Mouse (Mus musculus) hindbrain, embryonic 11.5 days (tissue): Measurements from ENCODE around the gene Padi2. TPM values are rescaled to one million over a fixed set of nuclear protein-coding genes. Genes with fewer than 3 reads are reported as not detected.

Experiments used
- ATAC-seq: fragments of 200-750 bp; cut with Nextera tagmentation; 2 replicates; pipeline ENCODE4 v1.8.0; 2017; ENCODE audit warnings: mild to moderate bottlenecking, moderate TSS enrichment, moderate library complexity; ENCODE audit not compliant: low FRiP score
- DNase-seq: peaks from one replicate; pipeline ENCODE4 v3.0.0-alpha.2; 2015; ENCODE audit warnings: low spot score
- H3K27ac ChIP-seq: fragments of 300-500 bp; sonication (generic); 2 replicates; pipeline ENCODE4 v1.5.1; 2014; ENCODE audit warnings: mild to moderate bottlenecking, low read depth, low read length
- H3K27me3 ChIP-seq: fragments of 300-500 bp; sonication (generic); 2 replicates; pipeline ENCODE4 v1.6.1; 2014; ENCODE audit warnings: mild to moderate bottlenecking, low read length, moderate library complexity, mixed read lengths; ENCODE audit not compliant: control insufficient read depth, insufficient read depth
- H3K36me3 ChIP-seq: fragments of 300-500 bp; sonication (generic); 2 replicates; pipeline ENCODE4 v1.6.1; 2014; ENCODE audit warnings: mild to moderate bottlenecking, low read length, moderate library complexity, mixed read lengths; ENCODE audit not compliant: control insufficient read depth, insufficient read depth
- H3K4me1 ChIP-seq: fragments of 300-500 bp; sonication (generic); replicated peaks from 2 replicates; pipeline ENCODE4 v1.6.1; 2014; ENCODE audit warnings: low read length, mixed read lengths; ENCODE audit not compliant: control insufficient read depth, insufficient read depth
- H3K4me2 ChIP-seq: fragments of 300-500 bp; sonication (generic); replicated peaks from 2 replicates; pipeline ENCODE4 v1.6.1; 2014; ENCODE audit warnings: mild to moderate bottlenecking, low read depth, low read length
- H3K4me3 ChIP-seq: fragments of 300-500 bp; sonication (generic); 2 replicates; pipeline ENCODE4 v1.5.1; 2014; ENCODE audit warnings: low read depth, low read length
- H3K9ac ChIP-seq: fragments of 300-500 bp; sonication (generic); 2 replicates; pipeline ENCODE4 v1.6.1; 2014; ENCODE audit warnings: low read depth, low read length
- H3K9me3 ChIP-seq: fragments of 300-500 bp; sonication (generic); 2 replicates; pipeline ENCODE4 v1.6.1; 2016; ENCODE audit warnings: low read length; ENCODE audit not compliant: control insufficient read depth
- WGBS: fragments of 180-500 bp; shearing (Covaris S2); extraction: QIAGEN DNeasy Blood & Tissue Kit; methylation state at CpG from one replicate; pipeline ENCODE4 v1.1.7; 2014; 5-methylcytosine and 5-hydroxymethylcytosine counted together
- polyA plus RNA-seq: library from polyadenylated mRNA; unstranded; fragments of >200 nt; fragmentation: Nextera tagmentation; extraction: Ambion mirVana; gene quantifications from 2 replicates; pipeline ENCODE4 v1.2.1, GENCODE M21; 2014

Padi2 gene
- polyA plus RNA-seq, 1 experiment from 2014 or later = 1.2 TPM

DNA sequence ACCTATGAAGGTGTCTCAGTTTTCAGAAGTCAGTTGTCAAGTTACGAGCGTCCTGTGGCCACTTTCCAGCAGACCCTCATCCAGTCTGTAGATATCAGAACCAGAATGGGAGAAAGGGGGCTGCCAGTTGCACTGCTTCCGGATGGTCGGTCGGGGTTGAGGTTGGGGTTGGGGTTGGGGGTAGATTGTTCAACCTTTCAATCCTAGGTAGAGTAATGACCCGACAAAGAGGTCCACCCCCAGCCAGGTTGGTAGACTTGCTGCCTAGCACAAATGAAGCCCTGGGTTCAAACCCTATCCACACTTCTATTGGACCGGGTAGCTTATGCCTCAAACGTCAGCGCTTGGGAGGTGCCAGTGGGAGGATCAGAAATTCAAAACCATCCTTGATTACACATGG, 27.5 kb upstream of the Padi2 start:
- Histone ChIP-seq H3K9me3 (no peaks in the 10 kb centered on the region), H3K4me2 (no peak overlapping the region), H3K27me3 (no peaks in the 10 kb centered on the region), H3K9ac (no peak overlapping the region), H3K36me3 (no peaks in the 10 kb centered on the region), H3K4me3 (no peak overlapping the region), H3K4me1 (no peaks in the 10 kb centered on the region), H3K27ac (no peak overlapping the region)
- ATAC-seq (no peak), DNase-seq (no peak)
- 90% methylated on average over 9 of the region's 9 CpGs for WGBS

DNA sequence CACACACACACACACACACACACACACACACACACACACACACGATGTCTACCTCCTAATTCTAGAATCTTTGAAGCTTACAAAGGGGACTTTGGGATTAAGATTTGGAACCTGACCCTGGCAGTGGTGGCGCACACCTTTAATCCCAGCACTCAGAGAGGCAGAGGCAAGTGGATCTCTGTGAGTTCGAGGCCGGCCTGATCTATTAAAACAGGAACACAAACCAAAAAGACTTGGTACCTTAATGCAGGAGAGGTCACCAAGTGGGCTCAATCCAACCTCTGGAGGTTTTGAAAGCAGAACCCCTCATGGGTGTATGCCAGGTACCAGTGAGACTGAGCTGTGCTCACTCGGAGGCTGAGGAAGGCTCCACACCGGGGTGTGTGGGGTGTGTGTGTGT, 27.0 kb upstream of the Padi2 start:
- H3K36me3 ChIP-seq = no peaks in the 10 kb centered on the region
- DNase-seq = no peak
- WGBS = 84% methylated on average over 6 of the region's 6 CpGs
- no peaks in the 10 kb centered on the region for H3K27me3 ChIP-seq
- no peak overlapping the region for H3K4me3 ChIP-seq
- no peaks in the 10 kb centered on the region for H3K9me3 ChIP-seq
- no peak for ATAC-seq
- no peak overlapping the region for H3K27ac ChIP-seq
- H3K4me2 ChIP-seq = no peak overlapping the region
- no peaks in the 10 kb centered on the region for H3K4me1 ChIP-seq
- H3K9ac ChIP-seq = no peak overlapping the region

DNA sequence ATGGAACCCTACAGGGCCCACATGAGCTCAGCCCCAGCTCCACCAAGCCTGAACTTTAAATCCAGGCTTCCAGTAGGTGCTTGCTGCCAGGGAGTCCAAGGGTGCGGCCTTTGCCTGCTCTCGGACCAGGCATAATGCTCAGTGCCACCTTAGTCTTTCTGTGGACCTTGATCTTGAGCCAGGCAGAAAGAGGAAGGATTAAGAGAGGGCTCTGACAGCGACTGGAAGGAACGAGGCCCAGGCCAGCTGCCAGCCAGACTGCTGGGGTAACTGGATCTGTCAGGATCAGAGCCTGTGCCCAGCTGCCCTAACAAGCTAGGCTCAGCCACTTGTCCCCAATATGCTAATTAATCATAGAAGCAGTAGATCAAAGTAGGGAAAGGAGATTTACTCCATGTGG, 26.4 kb upstream of the Padi2 start:
- 83% methylated on average over 4 of the region's 4 CpGs for WGBS
- H3K4me2 ChIP-seq = no peak overlapping the region
- no peak for DNase-seq

DNA sequence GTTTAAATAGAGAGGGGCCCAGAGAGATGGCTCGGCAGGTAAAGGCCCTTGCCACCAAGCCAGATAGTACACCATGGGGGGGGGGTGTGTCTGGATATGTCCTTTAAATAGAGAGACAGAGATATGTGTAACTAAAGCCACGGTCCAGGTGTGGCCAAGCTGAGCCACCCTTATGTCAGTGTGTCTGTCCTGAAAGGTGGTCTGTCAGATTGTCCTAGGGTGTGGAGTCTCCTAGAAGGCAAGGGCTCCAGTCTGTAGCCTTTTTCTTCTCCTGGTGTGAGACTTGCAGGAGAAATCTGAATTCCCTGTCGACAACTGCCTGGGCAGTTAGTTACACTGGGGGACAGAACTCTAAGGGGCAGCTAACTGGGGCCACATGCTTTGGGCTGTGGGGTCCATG, 25.9 kb upstream of the Padi2 start:
- no peak for DNase-seq
- no peaks in the 10 kb centered on the region for H3K36me3 ChIP-seq
- ATAC-seq = no peak
- H3K27ac ChIP-seq = no peak overlapping the region
- H3K4me3 ChIP-seq = no peak overlapping the region
- WGBS = 83% methylated on average over 3 of the region's 3 CpGs
- no peak overlapping the region for H3K4me2 ChIP-seq
- H3K4me1 ChIP-seq = no peaks in the 10 kb centered on the region
- H3K27me3 ChIP-seq = no peaks in the 10 kb centered on the region
- no peak overlapping the region for H3K9ac ChIP-seq
- H3K9me3 ChIP-seq = no peaks in the 10 kb centered on the region

More for the DNA sequence above, 26.4 kb upstream of the Padi2 start:
- ATAC-seq = no peak
- Histone ChIP-seq H3K27me3 (no peaks in the 10 kb centered on the region), H3K4me3 (no peak overlapping the region), H3K36me3 (no peaks in the 10 kb centered on the region), H3K27ac (no peak overlapping the region), H3K9ac (no peak overlapping the region), H3K9me3 (no peaks in the 10 kb centered on the region), H3K4me1 (no peaks in the 10 kb centered on the region)

DNA sequence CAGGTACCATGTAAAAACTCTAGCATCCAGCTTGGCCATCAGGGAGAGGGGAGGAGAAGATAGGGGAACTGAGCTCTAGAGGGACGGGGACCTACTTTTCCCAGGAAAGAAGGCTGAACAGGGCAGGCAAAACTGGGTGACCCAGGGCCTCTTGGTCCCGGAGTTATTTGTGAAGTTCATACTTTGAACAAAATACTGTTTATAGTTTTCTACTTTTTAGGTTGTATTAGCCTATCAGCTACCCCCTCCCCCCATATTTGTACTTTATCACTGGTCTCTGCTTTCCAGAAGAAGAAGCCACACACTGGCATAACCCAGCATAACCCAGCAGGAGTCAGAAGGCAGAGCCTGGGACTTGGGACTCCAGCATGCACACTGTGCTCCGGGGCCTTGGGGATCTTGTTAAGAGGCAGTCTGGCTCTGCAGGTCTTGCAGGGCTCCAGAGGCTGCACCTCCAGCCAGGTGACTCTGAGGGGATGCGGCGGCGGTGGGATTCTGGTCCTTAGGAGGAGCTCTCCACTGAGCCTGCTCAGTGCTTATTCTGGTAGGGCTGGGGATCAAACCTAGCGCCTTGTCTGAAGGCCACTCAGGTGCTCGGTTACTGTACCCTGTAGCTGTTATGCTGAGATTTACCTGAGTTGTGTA, 25.0 kb upstream of the Padi2 start:
- WGBS = 85% methylated on average over 8 of the region's 8 CpGs
- Histone ChIP-seq H3K4me1 (no peaks in the 10 kb centered on the region), H3K27ac (no peak overlapping the region), H3K9ac (no peak overlapping the region), H3K4me3 (no peak overlapping the region), H3K27me3 (no peaks in the 10 kb centered on the region), H3K9me3 (no peaks in the 10 kb centered on the region), H3K4me2 (no peak overlapping the region), H3K36me3 (no peaks in the 10 kb centered on the region)
- ATAC-seq (no peak), DNase-seq (no peak)

DNA sequence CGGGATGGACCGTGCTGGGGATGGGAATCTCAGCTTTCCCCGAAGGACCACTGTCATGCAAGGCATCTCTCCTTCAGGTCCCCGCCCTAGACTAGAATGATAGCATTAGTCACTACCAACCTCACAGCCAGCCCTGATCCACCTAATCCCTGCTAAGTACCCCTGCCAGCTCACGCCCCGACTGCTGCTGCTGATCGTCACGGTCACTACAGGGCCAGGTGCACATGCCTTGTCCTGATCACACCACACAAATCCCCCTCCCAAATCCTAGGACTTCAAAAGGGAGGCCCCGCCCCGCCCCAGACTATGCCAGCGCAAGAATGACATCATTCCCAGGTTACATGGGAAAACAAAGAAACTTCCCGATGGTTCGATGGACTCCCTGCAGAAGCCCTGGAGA, 24.4 kb upstream of the Padi2 start:
- Histone ChIP-seq H3K27me3 (no peaks in the 10 kb centered on the region), H3K27ac (no peak overlapping the region), H3K9ac (no peak overlapping the region), H3K9me3 (no peaks in the 10 kb centered on the region), H3K4me2 (no peak overlapping the region), H3K36me3 (no peaks in the 10 kb centered on the region), H3K4me3 (no peak overlapping the region), H3K4me1 (no peaks in the 10 kb centered on the region)
- WGBS = 91% methylated on average over 13 of the region's 13 CpGs
- no peak for DNase-seq
- ATAC-seq = no peak

DNA sequence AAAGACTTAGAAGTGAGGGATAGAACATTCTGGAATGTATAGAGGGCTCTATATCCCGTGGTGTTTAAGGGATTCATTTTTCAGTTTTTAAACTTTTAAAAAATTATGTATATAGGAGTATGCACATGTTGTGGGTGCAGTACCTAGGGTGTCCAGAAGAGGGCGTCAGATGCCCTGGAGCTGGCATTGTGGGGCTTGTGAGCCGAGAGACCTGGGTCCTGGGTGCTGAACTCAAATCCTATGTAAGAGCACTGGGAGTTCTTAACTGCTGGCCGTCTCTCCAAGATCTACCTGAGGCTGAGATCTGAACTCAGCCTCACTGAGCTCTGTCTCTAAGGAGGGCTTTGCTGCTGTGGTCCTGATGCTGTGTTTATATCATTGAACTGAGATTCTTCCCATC, 23.8 kb upstream of the Padi2 start:
- H3K36me3 ChIP-seq = no peaks in the 10 kb centered on the region
- ATAC-seq (no peak), DNase-seq (no peak)
- H3K27ac ChIP-seq = no peak overlapping the region
- H3K9me3 ChIP-seq = no peaks in the 10 kb centered on the region
- H3K4me1 ChIP-seq = no peaks in the 10 kb centered on the region
- H3K9ac ChIP-seq = no peak overlapping the region
- no peak overlapping the region for H3K4me3 ChIP-seq
- no peak overlapping the region for H3K4me2 ChIP-seq
- 68% methylated on average over 4 of the region's 4 CpGs for WGBS
- no peaks in the 10 kb centered on the region for H3K27me3 ChIP-seq

DNA sequence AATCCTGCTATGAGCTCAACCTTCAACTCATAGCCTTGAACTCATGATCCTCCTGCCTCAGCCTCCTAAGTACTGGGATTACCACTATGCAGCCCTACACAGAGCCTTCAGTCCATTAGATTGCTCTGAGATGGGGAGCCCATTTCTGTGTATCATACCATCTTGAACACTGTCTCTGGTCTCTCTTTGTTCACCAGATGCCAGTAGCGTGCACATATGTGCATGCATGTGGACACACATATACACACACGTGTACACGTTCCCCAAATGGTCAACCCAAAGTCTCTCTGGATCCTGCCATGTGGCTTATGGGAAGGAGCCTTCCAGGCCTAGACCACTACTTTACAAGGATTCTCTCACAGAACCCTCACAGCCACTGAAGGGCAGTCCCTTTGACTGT, 23.2 kb upstream of the Padi2 start:
- no peak overlapping the region for H3K4me2 ChIP-seq
- no peak for DNase-seq
- H3K27me3 ChIP-seq = no peaks in the 10 kb centered on the region
- H3K4me3 ChIP-seq = no peak overlapping the region
- ATAC-seq = no peak
- H3K36me3 ChIP-seq = no peaks in the 10 kb centered on the region
- no peak overlapping the region for H3K27ac ChIP-seq
- WGBS = 94% methylated on average over 3 of the region's 3 CpGs
- no peak overlapping the region for H3K9ac ChIP-seq
- H3K4me1 ChIP-seq = no peaks in the 10 kb centered on the region
- H3K9me3 ChIP-seq = no peaks in the 10 kb centered on the region

DNA sequence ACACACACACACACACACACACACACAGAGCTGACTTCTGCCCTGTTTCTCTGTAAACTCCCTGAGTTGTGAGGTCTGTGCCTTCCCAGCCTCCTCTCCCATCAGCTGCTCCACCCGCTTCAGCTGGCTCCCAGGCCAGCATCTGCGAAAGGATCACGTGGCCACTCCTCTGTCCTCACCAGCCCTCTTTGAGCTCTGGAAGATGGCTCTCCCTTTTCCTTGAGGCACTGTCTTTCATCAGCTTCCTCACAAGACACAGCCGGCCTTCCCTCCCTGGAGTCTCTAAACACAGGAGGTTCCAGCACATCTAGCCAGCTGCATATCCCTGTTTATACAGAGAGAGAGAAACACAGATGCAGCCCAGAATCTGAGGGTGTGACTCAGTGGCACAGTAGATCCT, 22.3 kb upstream of the Padi2 start:
- H3K4me1 ChIP-seq = no peaks in the 10 kb centered on the region
- H3K36me3 ChIP-seq = no peaks in the 10 kb centered on the region
- no peak overlapping the region for H3K27ac ChIP-seq
- H3K9me3 ChIP-seq = no peaks in the 10 kb centered on the region
- H3K4me2 ChIP-seq = no peak overlapping the region
- H3K4me3 ChIP-seq = no peak overlapping the region
- DNase-seq (no peak), ATAC-seq (no peak)
- no peaks in the 10 kb centered on the region for H3K27me3 ChIP-seq
- no peak overlapping the region for H3K9ac ChIP-seq
- 39% methylated on average over 4 of the region's 4 CpGs for WGBS
